Mouse (Mus musculus): ENCODE measurements around the gene Crb2. TPM values are rescaled to one million over a fixed set of nuclear protein-coding genes. Genes with fewer than 3 reads are reported as not detected.

Crb2 gene
- polyA plus RNA-seq, 1 experiment from 2014 or later = 0.51 TPM

- ATAC-seq = no peak
These were observed 60.9 kb downstream of the Crb2 start for GRCm38 (mm10) chr2:37836926-37837325.

GRCm38 (mm10) chr2:37837542-37837941 lies 61.5 kb downstream of the Crb2 start:
- WGBS = 89% methylated on average over 3 of the region's 3 CpGs
- Histone ChIP-seq H3K4me3 (ENCODE audit: low read depth, low read length) (no peak overlapping the region), H3K36me3 (ENCODE audit: control insufficient read depth, insufficient read depth) (no peaks in the 10 kb centered on the region; the same call in 1 of the 2 replicates), H3K9ac (ENCODE audit: low read depth, low read length) (no peak overlapping the region), H3K4me1 (replicated peaks; ENCODE audit: control insufficient read depth, insufficient read depth, low read length) (peaks cover 5% of the 10 kb centered on the region; the same call in 1 of the 2 replicates), H3K27me3 (replicated peaks; ENCODE audit: control insufficient read depth, insufficient read depth, low read length) (no peaks in the 10 kb centered on the region), H3K4me2 (replicated peaks; ENCODE audit: low read depth) (no peak overlapping the region), H3K9me3 (ENCODE audit: control insufficient read depth) (no peaks in the 10 kb centered on the region), H3K27ac (ENCODE audit: low read depth, low read length) (no peak overlapping the region)
- TF ChIP-seq CTCF (IDR thresholded peaks at IDR 0.05; ENCODE audit: low read depth) = no peak
- ATAC-seq = no peak

More at GRCm38 (mm10) chr2:37836926-37837325, 60.9 kb downstream of the Crb2 start:
- no peak overlapping the region for H3K4me3 ChIP-seq (ENCODE audit: low read depth, low read length)
- no peaks in the 10 kb centered on the region for H3K9me3 ChIP-seq (ENCODE audit: control insufficient read depth)
- no peak overlapping the region for H3K27ac ChIP-seq (ENCODE audit: low read depth, low read length)
- no peak overlapping the region for H3K4me2 ChIP-seq (replicated peaks; ENCODE audit: low read depth)
- no peak overlapping the region for H3K9ac ChIP-seq (ENCODE audit: low read depth, low read length)
- TF ChIP-seq CTCF (IDR thresholded peaks at IDR 0.05; ENCODE audit: low read depth) = no peak
- no peaks in the 10 kb centered on the region; the same call in 1 of the 2 replicates for H3K36me3 ChIP-seq (ENCODE audit: control insufficient read depth, insufficient read depth)
- WGBS = 95% methylated on average over 3 of the region's 3 CpGs
- H3K27me3 ChIP-seq (replicated peaks; ENCODE audit: control insufficient read depth, insufficient read depth, low read length) = no peaks in the 10 kb centered on the region
- H3K4me1 ChIP-seq (replicated peaks; ENCODE audit: control insufficient read depth, insufficient read depth, low read length) = peaks cover 5% of the 10 kb centered on the region; the same call in 1 of the 2 replicates

GRCm38 (mm10) chr2:37838202-37838984 lies 62.3 kb downstream of the Crb2 start:
- peak; percentile 90 for ATAC-seq
- no peak for TF ChIP-seq CTCF (IDR thresholded peaks at IDR 0.05; ENCODE audit: low read depth)

GRCm38 (mm10) chr2:37839922-37840321 lies 63.9 kb downstream of the Crb2 start:
- H3K36me3 ChIP-seq (ENCODE audit: control insufficient read depth, insufficient read depth) = no peaks in the 10 kb centered on the region; the same call in 1 of the 2 replicates
- no peak overlapping the region for H3K4me3 ChIP-seq (ENCODE audit: low read depth, low read length)
- H3K27me3 ChIP-seq (replicated peaks; ENCODE audit: control insufficient read depth, insufficient read depth, low read length) = no peaks in the 10 kb centered on the region
- no peak overlapping the region for H3K27ac ChIP-seq (ENCODE audit: low read depth, low read length)
- no peak overlapping the region for H3K9ac ChIP-seq (ENCODE audit: low read depth, low read length)
- no peaks in the 10 kb centered on the region for H3K9me3 ChIP-seq (ENCODE audit: control insufficient read depth)
- peaks cover 5% of the 10 kb centered on the region; the same call in 1 of the 2 replicates for H3K4me1 ChIP-seq (replicated peaks; ENCODE audit: control insufficient read depth, insufficient read depth, low read length)
- no peak overlapping the region for H3K4me2 ChIP-seq (replicated peaks; ENCODE audit: low read depth)
- no peak for ATAC-seq
- TF ChIP-seq CTCF (IDR thresholded peaks at IDR 0.05; ENCODE audit: low read depth) = no peak

More at GRCm38 (mm10) chr2:37838202-37838984, 62.3 kb downstream of the Crb2 start:
- WGBS = 55% methylated on average over 7 of the region's 7 CpGs
- no peaks in the 10 kb centered on the region; the same call in 1 of the 2 replicates for H3K36me3 ChIP-seq (ENCODE audit: control insufficient read depth, insufficient read depth)
- peaks cover 5% of the 10 kb centered on the region; the same call in 1 of the 2 replicates for H3K4me1 ChIP-seq (replicated peaks; ENCODE audit: control insufficient read depth, insufficient read depth, low read length)
- no peak overlapping the region for H3K4me3 ChIP-seq (ENCODE audit: low read depth, low read length)
- no peaks in the 10 kb centered on the region for H3K9me3 ChIP-seq (ENCODE audit: control insufficient read depth)
- H3K9ac ChIP-seq (ENCODE audit: low read depth, low read length) = no peak overlapping the region
- H3K27me3 ChIP-seq (replicated peaks; ENCODE audit: control insufficient read depth, insufficient read depth, low read length) = no peaks in the 10 kb centered on the region
- H3K4me2 ChIP-seq (replicated peaks; ENCODE audit: low read depth) = no peak overlapping the region; the same call in 1 of the 2 replicates
- H3K27ac ChIP-seq (ENCODE audit: low read depth, low read length) = peak overlapping the region; percentile 35; the same call in 1 of the 2 replicates

- Histone ChIP-seq H3K4me2 (replicated peaks; ENCODE audit: low read depth) (no peak overlapping the region), H3K9ac (ENCODE audit: low read depth, low read length) (no peak overlapping the region), H3K4me3 (ENCODE audit: low read depth, low read length) (no peak overlapping the region), H3K27me3 (replicated peaks; ENCODE audit: control insufficient read depth, insufficient read depth, low read length) (no peaks in the 10 kb centered on the region), H3K9me3 (ENCODE audit: control insufficient read depth) (no peaks in the 10 kb centered on the region), H3K4me1 (replicated peaks; ENCODE audit: control insufficient read depth, insufficient read depth, low read length) (peaks cover 5% of the 10 kb centered on the region; the same call in 1 of the 2 replicates), H3K36me3 (ENCODE audit: control insufficient read depth, insufficient read depth) (no peaks in the 10 kb centered on the region; the same call in 1 of the 2 replicates), H3K27ac (ENCODE audit: low read depth, low read length) (no peak overlapping the region)
- ATAC-seq = no peak
- no peak for TF ChIP-seq CTCF (IDR thresholded peaks at IDR 0.05; ENCODE audit: low read depth)
- 40% methylated on average over 7 of the region's 7 CpGs for WGBS
These were observed 66.1 kb downstream of the Crb2 start for GRCm38 (mm10) chr2:37842151-37842569.

GRCm38 (mm10) chr2:37842719-37843118 lies 66.7 kb downstream of the Crb2 start:
- Histone ChIP-seq H3K36me3 (ENCODE audit: control insufficient read depth, insufficient read depth) (no peaks in the 10 kb centered on the region; the same call in 1 of the 2 replicates), H3K27ac (ENCODE audit: low read depth, low read length) (no peak overlapping the region), H3K4me3 (ENCODE audit: low read depth, low read length) (no peak overlapping the region), H3K27me3 (replicated peaks; ENCODE audit: control insufficient read depth, insufficient read depth, low read length) (no peaks in the 10 kb centered on the region), H3K9me3 (ENCODE audit: control insufficient read depth) (no peaks in the 10 kb centered on the region), H3K4me1 (replicated peaks; ENCODE audit: control insufficient read depth, insufficient read depth, low read length) (peaks cover 5% of the 10 kb centered on the region; the same call in 1 of the 2 replicates), H3K9ac (ENCODE audit: low read depth, low read length) (no peak overlapping the region), H3K4me2 (replicated peaks; ENCODE audit: low read depth) (no peak overlapping the region)
- 60% methylated on average over 4 of the region's 4 CpGs for WGBS
- no peak for ATAC-seq
- TF ChIP-seq CTCF (IDR thresholded peaks at IDR 0.05; ENCODE audit: low read depth) = no peak

Other genes with a start within 250 kb of the Crb2 start
- gene Strbp, start 72.4 kb upstream of the Crb2 start, polyA plus RNA-seq (2015; fragmentation: Nextera tagmentation; extraction: Ambion mirVana) = 20.4 and 22.5 TPM in 2 replicates